Mouse (Mus musculus): Measurements from ENCODE around the gene Polr3h.
"Not testable (repeated sequence)": the region's sequence is repeated elsewhere in the genome, so short reads cannot be mapped to it uniquely, and the experiment has no call there.

Polr3h gene

DNA sequence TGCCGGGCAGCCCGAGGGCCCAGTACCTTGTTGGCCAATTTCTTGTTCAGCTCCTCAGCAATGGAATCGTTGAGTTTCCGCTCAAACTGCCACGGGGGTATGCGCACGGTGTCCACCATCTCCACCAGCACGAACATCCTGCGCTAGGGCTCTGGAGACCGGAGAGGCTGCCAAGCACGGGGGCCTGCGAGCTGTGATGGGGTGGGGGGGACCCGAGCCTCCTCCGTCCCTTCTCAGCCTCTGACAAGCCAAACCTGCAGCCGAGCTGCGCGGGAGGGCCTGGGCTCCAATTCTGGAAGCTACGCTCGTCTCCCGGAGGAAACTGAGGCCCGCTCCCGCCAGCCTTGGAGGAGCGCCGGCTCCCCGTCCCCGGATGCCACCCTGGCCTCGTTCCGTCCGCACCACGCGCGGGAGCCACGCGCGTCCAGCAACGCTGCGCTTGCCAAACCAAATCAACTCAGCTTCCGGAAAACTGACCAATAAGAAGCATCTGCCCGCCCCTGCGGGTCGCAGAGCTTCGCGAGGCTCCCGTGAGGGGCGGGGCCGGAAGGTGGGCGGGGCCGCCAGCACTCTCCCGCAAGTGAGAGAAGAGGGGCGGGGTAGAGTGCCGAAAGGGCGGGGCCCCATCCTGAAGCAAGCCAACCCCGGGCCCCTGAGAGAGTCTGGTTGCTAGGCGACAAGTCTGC lies at the start of gene Polr3h:
Gene Polr3h (minus strand): TSS at position 481 of the 686 bp plus-strand sequence.
- peak; percentile 94 for DNase-seq (ENCODE audit: low read depth, low spot score)

- not testable (repeated sequence) for DNase-seq (ENCODE audit: low read depth, low spot score)
Measured at GRCm38 (mm10) chr15:81975156-81975555, 49.1 kb upstream of the Polr3h start.

DNA sequence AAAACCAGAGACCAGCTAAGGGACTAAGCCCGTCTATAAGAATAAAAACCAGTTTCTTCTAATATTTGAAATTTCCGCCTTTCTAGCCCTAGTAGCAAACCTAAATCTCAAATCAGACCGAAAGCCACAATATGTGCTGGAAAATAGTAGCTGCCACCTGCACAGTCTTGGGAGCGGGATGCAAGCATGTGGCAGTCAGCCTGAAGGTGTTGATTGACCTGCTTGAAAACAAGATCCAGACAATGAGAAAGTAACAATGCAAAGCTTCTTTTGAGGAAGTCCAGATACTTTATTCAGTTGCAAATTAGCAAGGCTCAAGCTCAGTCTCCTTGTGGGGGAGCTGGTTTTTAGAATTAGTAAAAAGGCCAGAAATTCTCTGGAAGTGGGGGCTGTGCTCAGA lies 44.5 kb upstream of the Polr3h start:
- DNase-seq (ENCODE audit: low read depth, low spot score) = not testable (repeated sequence)

DNA sequence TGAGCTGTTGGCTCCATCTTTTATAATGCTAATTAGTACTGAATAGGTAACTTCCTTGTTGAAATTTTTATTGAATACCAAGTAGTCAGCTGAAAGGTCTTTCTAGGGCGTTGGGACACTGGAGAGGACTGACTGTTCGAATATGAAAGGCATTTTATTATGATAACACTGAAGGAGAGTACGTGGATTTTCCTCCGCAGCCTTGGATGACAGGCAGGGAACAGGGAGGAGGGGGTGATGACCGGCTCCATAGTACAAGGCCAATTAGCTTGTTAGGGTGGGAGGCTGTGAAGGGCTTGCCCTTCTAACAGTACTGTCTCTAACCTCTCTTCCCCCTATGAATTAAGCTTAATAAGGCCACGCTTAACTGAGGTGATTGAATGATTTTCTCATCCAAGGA lies 43.6 kb upstream of the Polr3h start:
- DNase-seq (ENCODE audit: low read depth, low spot score) = not testable (repeated sequence)

DNA sequence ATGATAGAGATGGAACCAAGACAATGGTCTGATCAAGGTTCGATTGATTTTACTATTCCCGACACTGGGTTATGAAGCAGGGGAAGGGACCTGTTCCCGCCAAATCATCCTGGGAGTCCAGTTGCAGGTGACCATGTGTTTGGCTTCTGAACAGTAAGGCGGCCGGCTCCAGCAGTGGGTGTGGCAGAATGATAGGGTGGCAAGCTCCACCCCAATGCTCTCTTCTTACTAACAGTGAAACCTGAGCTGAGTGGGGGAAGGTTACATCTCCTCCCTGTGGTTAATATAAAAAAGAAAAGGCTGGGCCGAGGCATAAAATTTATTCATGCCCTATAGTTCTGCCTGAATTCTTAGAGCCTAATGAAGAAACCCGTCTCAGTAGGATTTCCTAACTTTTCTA lies 43.1 kb upstream of the Polr3h start:
- no peak for DNase-seq (ENCODE audit: low read depth, low spot score)

- DNase-seq (ENCODE audit: low read depth, low spot score) = no peak
Measured at GRCm38 (mm10) chr15:81968447-81968846, 42.4 kb upstream of the Polr3h start.

DNA sequence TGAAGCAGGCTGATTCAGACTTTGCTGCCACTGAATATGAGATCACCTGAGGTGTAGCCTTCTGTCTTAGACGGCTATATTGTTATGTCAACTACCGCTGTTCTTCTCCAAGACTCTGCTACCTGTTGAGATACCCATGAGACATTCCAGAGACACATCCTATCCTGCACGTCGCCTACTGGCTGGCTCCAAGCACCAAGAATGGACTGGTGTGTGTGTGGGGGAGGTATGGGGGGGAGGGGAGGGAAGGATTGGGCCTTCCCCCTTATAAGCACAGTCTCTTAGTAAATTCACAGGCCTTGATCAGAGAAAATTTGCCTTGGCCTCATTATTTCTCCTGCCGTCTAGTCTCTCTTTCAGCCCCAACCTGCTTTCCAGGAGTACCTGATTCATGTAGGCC lies 41.8 kb upstream of the Polr3h start:
- DNase-seq (ENCODE audit: low read depth, low spot score) = no peak

GRCm38 (mm10) chr15:81966062-81966829 lies 40.2 kb upstream of the Polr3h start:
- DNase-seq (ENCODE audit: low read depth, low spot score) = no peak

GRCm38 (mm10) chr15:81964980-81965545 lies 39.0 kb upstream of the Polr3h start:
- DNase-seq (ENCODE audit: low read depth, low spot score) = no peak

- no peak for DNase-seq (ENCODE audit: low read depth, low spot score)
Measured at GRCm38 (mm10) chr15:81964262-81964661, 38.2 kb upstream of the Polr3h start.

- DNase-seq (ENCODE audit: low read depth, low spot score) = no peak
Measured at GRCm38 (mm10) chr15:81961078-81961451, 35.0 kb upstream of the Polr3h start.

DNA sequence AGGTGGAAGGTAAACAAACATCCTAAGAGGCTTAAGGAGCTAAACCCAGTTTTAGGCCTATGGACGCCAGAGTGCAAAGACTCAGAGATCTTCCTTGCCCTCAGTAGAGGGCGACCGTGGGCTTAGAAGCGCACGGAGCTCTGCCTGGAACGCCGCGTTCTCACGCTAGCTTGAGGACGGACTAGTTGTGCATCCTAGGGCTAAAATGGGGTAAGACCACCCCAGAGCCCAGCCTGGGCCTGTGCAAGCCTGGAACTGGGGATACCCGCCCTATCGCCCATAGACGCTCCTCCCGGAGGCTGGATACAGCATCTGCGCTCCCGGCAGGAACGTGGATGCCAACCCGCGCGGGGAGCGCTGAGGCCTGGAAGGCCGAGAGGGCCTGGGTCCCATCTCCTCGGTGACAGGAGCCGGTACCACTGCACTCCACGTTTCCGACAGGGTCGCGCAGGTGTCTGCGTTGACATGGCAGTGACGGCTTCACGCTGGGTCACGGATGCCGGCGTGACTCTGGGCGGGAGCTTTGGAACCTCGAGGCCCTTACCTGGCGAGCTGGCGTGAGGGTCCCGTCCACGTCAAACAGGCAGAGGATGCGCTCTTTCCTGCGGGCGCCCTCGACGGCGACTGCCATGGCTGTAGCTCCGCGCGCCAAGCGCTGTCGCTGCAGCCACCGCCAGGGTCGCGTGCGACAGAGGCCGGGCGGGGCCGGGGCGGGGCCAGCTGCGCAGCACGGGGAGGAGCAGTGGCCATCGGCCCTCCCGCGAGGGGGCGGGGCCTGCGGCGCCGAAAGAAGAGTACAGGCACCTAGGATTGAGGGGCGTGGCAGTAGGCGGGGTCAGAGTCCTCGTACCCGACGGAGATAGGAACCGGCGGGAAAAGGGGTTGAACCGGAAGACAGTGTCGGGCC lies 34.4 kb upstream of the Polr3h start, which contains the start of gene Pmm1:
Gene Pmm1 (minus strand): TSS at position 760 of the 907 bp plus-strand sequence.
- peak; percentile 92 for DNase-seq (ENCODE audit: low read depth, low spot score)

DNA sequence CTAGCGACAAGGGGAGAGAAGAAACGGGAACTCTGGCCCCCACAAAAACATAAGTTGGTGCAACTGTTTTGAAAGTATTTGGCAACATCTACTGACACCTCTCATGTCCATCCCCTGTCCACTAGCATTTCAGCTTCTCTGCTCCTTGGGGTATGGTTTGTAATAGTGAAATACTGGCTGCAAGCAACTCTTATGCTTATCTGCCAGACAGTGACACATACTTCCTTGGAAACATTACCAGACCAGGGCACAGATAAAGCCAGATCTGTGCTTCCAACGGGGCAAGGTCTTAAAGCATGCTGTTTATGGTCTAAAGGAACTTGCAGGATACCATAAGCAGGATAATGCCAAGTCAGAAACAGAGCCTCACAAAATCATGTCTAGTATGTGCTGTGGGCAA lies 32.9 kb upstream of the Polr3h start:
- DNase-seq (ENCODE audit: low read depth, low spot score) = no peak

DNA sequence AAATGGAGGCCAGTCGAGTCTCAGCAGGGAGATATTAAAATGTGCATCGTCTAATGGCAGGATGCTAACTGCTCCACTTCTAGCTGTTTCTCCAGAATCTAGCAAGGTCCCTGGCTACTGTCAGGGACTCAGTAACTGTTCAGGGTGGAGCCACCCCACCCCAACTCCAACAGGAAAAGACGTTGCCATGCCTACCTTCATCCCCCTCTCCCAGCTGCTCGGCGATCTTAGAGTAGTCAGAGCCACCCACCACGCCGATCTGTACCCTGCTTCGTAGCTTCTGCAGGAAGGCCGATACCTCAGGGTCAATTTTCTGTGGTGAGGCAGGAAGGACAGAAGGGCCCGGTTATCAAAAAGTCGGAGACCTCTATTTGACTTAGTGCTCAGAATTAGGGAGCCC lies 31.6 kb upstream of the Polr3h start:
- no peak for DNase-seq (ENCODE audit: low read depth, low spot score)

DNA sequence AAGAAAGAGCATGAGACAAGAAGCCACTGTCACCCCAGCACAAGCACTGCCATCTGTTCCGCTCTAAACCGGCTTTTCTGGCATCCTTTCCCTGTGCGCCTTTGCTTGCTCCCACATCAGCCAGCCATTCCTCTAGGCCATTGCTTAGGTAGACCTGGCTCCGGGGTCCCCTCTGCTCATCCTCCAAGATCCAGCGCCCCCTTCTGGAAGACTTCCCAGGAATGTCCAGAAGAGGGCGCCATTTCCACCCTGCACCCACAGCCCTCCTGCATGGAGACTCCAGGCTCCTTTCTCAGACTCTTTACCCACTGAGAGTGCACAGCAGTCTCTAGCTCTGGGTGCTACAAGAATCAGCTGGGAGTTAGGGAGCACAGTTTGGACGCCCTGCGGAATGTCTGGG lies 30.4 kb upstream of the Polr3h start:
- no peak for DNase-seq (ENCODE audit: low read depth, low spot score)

DNA sequence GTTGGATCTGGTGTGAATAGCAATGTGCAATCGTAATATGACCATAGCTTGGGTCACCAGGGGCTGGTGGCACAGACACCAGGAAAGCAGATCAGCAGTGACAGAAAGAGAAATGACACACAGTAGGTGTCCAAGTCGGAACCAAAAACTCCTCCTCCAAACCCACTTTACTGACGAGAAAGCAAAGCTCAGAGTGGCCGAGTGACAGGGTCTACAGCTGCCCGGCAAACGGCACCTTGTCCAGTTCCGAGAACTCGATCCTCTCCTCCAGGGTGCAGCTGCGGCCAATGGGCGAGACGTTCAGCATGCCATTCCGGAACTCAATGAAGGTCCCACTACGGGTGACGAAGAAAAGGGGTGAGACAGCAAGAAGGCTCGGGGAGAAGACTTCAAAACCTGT lies 29.4 kb upstream of the Polr3h start:
- no peak for DNase-seq (ENCODE audit: low read depth, low spot score)

- DNase-seq (ENCODE audit: low read depth, low spot score) = no peak
Measured at GRCm38 (mm10) chr15:81954716-81955115, 28.7 kb upstream of the Polr3h start.

DNA sequence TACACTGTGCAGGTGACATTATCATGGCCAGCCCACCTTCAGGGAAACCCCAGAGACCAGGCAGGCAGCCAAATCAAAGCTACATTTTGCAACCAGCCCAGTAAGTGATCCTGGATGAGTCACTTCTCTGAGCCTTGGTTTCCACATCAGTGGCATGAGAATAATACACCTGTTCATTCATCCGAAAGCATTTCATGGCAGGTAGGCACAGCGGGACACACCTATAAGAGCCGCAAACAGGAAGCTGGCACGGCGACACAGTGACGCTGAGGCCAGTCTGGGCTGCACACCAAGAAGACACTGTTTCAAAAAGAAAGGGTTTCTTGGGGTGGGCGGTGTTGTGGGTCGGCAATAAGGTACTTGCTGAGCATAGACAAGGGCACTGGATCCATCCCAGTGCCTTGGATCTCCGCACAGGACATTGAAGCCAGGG lies 28.1 kb upstream of the Polr3h start:
- no peak for DNase-seq (ENCODE audit: low read depth, low spot score)

- DNase-seq (ENCODE audit: low read depth, low spot score) = no peak
Measured at GRCm38 (mm10) chr15:81952310-81952709, 26.3 kb upstream of the Polr3h start.

DNA sequence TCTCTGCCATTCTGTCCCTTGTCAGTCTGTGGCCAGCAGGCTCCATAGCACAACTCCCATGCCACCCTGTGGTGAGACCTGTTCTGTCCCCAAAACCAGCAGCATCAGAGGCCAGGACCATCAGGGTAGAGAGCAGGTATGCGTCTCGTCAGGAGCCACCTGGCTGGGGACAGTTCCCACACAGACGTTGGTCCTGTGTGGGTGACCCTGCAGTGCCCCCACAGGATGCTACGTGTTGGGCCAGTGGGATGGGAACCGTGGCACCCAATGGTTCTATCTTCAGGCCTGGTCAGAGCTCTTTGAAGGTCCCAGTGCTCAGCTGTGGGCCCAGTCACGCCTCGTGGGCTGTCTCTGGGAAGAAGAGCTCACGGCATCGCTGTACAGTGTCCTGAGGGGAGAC lies 25.1 kb upstream of the Polr3h start:
- DNase-seq (ENCODE audit: low read depth, low spot score) = no peak

- no peak for DNase-seq (ENCODE audit: low read depth, low spot score)
Measured at GRCm38 (mm10) chr15:81950716-81951115, 24.7 kb upstream of the Polr3h start.
